Mouse (Mus musculus) ovary, postnatal 14 days (tissue): Measurements from ENCODE around the gene Myo9a.
"Not testable (repeated sequence)": the region's sequence is repeated elsewhere in the genome, so short reads cannot be mapped to it uniquely, and the experiment has no call there.

Source experiments
- DNase-seq: peaks from one replicate; pipeline ENCODE4 v3.0.0; 2022; ENCODE audit warnings: low spot score

Gene Myo9a

GRCm38 (mm10) chr9:59751066-59751581, 428 bp downstream of the Myo9a start:
- DNase-seq: peak; percentile 80

GRCm38 (mm10) chr9:59751966-59752365, 1.3 kb downstream of the Myo9a start:
- no peak for DNase-seq

- DNase-seq: no peak
Observed at GRCm38 (mm10) chr9:59755199-59755598, 4.5 kb downstream of the Myo9a start.

- not testable (repeated sequence) for DNase-seq
Observed at GRCm38 (mm10) chr9:59757016-59757415, 6.3 kb downstream of the Myo9a start.

- no peak for DNase-seq
Observed at GRCm38 (mm10) chr9:59760515-59760914, 9.8 kb downstream of the Myo9a start.

- not testable (repeated sequence) for DNase-seq
Observed at GRCm38 (mm10) chr9:59766966-59767461, 16.3 kb downstream of the Myo9a start.

- not testable (repeated sequence) for DNase-seq
Observed at GRCm38 (mm10) chr9:59806046-59806774, 55.5 kb downstream of the Myo9a start.

GRCm38 (mm10) chr9:59884551-59884950, 133.9 kb downstream of the Myo9a start:
- no peak for DNase-seq

GRCm38 (mm10) chr9:59903382-59903781, 152.7 kb downstream of the Myo9a start:
- DNase-seq: no peak

- no peak for DNase-seq
Observed at GRCm38 (mm10) chr9:59914761-59915160, 164.1 kb downstream of the Myo9a start.

GRCm38 (mm10) chr9:59930248-59930647, 179.6 kb downstream of the Myo9a start:
- no peak for DNase-seq

- DNase-seq: not testable (repeated sequence)
Observed at GRCm38 (mm10) chr9:59935866-59936265, 185.2 kb downstream of the Myo9a start.

GRCm38 (mm10) chr9:59938529-59938928, 187.8 kb downstream of the Myo9a start:
- DNase-seq: no peak

- no peak for DNase-seq
Observed at GRCm38 (mm10) chr9:59939691-59940090, 189.0 kb downstream of the Myo9a start.

GRCm38 (mm10) chr9:59940913-59941884, 190.5 kb downstream of the Myo9a start:
- DNase-seq: no peak

- DNase-seq: no peak
Observed at GRCm38 (mm10) chr9:59941885-59942350, 191.2 kb downstream of the Myo9a start.

GRCm38 (mm10) chr9:59942501-59943085, 191.9 kb downstream of the Myo9a start:
- no peak for DNase-seq

GRCm38 (mm10) chr9:59943826-59944225, 193.1 kb downstream of the Myo9a start:
- DNase-seq: no peak

GRCm38 (mm10) chr9:59945241-59945640, 194.5 kb downstream of the Myo9a start:
- no peak for DNase-seq

GRCm38 (mm10) chr9:59947271-59947670, 196.6 kb downstream of the Myo9a start:
- DNase-seq: no peak

GRCm38 (mm10) chr9:59948226-59948625, 197.5 kb downstream of the Myo9a start:
- no peak for DNase-seq

- no peak for DNase-seq
Observed at GRCm38 (mm10) chr9:59948691-59949250, 198.1 kb downstream of the Myo9a start.
